In the genomic region with DNA sequence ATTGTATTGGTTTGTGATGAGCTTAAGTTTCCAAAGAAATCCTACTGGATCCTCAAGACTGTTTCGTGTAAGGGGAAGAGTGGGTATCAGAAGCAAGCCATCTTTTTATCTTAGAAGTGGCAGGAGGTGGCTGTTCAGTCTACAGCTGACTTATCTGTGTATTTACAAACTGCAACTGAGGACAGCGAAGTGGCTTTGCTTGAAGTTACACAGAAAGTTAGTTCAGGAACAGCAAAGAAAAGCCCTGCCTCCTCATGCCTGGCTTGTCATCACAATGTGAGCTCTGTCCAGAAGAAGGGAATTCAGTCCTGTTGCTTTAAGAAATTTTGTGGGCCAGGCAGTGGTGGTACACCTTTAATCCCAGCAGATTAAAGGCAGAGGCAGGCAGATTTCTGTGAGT, we compare ENCODE assay signal across 14 mouse cellular contexts.
A peak's percentile ranks its signal among the peaks of the same experiment; 100 is the strongest.
DNase-seq lines count a peak whose midpoint lies in the region; ATAC-seq and TF ChIP-seq lines count a peak whose summit lies in the region.
"Had no signal": no experiment of that assay in that cellular context is flagged by ENCODE, and none has a peak within 500 bp of the region (broad histone marks: within the 10 kb centered on the region; RNA-seq: fewer than 3 reads in every experiment).

No protein-coding gene starts in this region.

- H3K4me3 ChIP-seq in heart, embryonic 10.5 days: no peak overlapping the region
- H3K4me3 ChIP-seq in heart, embryonic 12.5 days: no peak overlapping the region
- H3K4me3 ChIP-seq in limb, embryonic 14.5 days (replicated peaks; ENCODE audit: low read length): no peak overlapping the region
- no peak overlapping the region for H3K4me3 ChIP-seq in stomach, embryonic 16.5 days (replicated peaks; ENCODE audit: low read length)
- H3K4me3 ChIP-seq in hindbrain, embryonic 11.5 days (ENCODE audit: low read depth, low read length): no peak overlapping the region

- no peaks in the 10 kb centered on the region for H3K36me3 ChIP-seq in heart, embryonic 10.5 days
- no peaks in the 10 kb centered on the region for H3K36me3 ChIP-seq in heart, embryonic 12.5 days
- H3K36me3 ChIP-seq in limb, embryonic 14.5 days (ENCODE audit: control insufficient read depth, insufficient read depth, low read length): no peaks in the 10 kb centered on the region
- H3K36me3 ChIP-seq in stomach, embryonic 16.5 days (ENCODE audit: control insufficient read depth, insufficient read depth, low read length): no peaks in the 10 kb centered on the region
- no peaks in the 10 kb centered on the region for H3K36me3 ChIP-seq in hindbrain, embryonic 11.5 days (ENCODE audit: control insufficient read depth, insufficient read depth, low read length)

- peaks cover 55% of the 10 kb centered on the region for H3K4me1 ChIP-seq in heart, embryonic 10.5 days
- H3K4me1 ChIP-seq in heart, embryonic 12.5 days (replicated peaks): peaks cover 48% of the 10 kb centered on the region
- peaks cover 43% of the 10 kb centered on the region for H3K4me1 ChIP-seq in limb, embryonic 14.5 days (ENCODE audit: control insufficient read depth, insufficient read depth, low read length)
- H3K4me1 ChIP-seq in stomach, embryonic 16.5 days (ENCODE audit: control insufficient read depth, insufficient read depth, low read length): peaks cover 35% of the 10 kb centered on the region
- H3K4me1 ChIP-seq in hindbrain, embryonic 11.5 days (replicated peaks; ENCODE audit: control insufficient read depth, insufficient read depth, low read length): peaks cover 7% of the 10 kb centered on the region; the same call in 1 of the 2 replicates

- no peak for ATAC-seq in heart, embryonic 12.5 days (ENCODE audit: insufficient number of reproducible peaks, low FRiP score)
- ATAC-seq in limb, embryonic 14.5 days (ENCODE audit: low FRiP score, low read depth): no peak
- no peak for ATAC-seq in stomach, embryonic 16.5 days (ENCODE audit: insufficient read depth, low FRiP score)
- ATAC-seq in hindbrain, embryonic 11.5 days (ENCODE audit: low FRiP score): no peak

- no peaks in the 10 kb centered on the region for H3K27me3 ChIP-seq in heart, embryonic 10.5 days (ENCODE audit: insufficient read depth, poor library complexity, severe bottlenecking)
- H3K27me3 ChIP-seq in heart, embryonic 12.5 days (replicated peaks): no peaks in the 10 kb centered on the region
- H3K27me3 ChIP-seq in limb, embryonic 14.5 days (ENCODE audit: control insufficient read depth, insufficient read depth, low read length): no peaks in the 10 kb centered on the region
- H3K27me3 ChIP-seq in stomach, embryonic 16.5 days (ENCODE audit: control insufficient read depth, insufficient read depth, low read length): no peaks in the 10 kb centered on the region
- H3K27me3 ChIP-seq in hindbrain, embryonic 11.5 days (ENCODE audit: control insufficient read depth, insufficient read depth, low read length): no peaks in the 10 kb centered on the region

- DNase-seq in heart, embryonic 10.5 days (ENCODE audit: low spot score): no peak
- DNase-seq in spleen, adult 12 weeks (ENCODE audit: low spot score): peak; percentile 49
- no peak for DNase-seq in spleen, postnatal 4 days (ENCODE audit: low spot score in 2 of 2)
- DNase-seq in limb, embryonic 14.5 days (ENCODE audit: low spot score): no peak
- DNase-seq in left cerebral cortex, adult 18-20 months (ENCODE audit: low spot score in 2 of 2): no peak
- no peak for DNase-seq in hindbrain, embryonic 11.5 days (ENCODE audit: low spot score)
- DNase-seq: adrenal gland, adult 2 months; B cell, adult 2 months; cerebellum, adult 2 months; heart, postnatal 36 days; kidney, postnatal 25 days; left cerebral cortex, postnatal 4 days had no signal

- no peak overlapping the region for H3K4me2 ChIP-seq in heart, embryonic 12.5 days
- no peak overlapping the region for H3K4me2 ChIP-seq in limb, embryonic 14.5 days (replicated peaks; ENCODE audit: low read depth, low read length, severe bottlenecking)
- H3K4me2 ChIP-seq in stomach, embryonic 16.5 days (ENCODE audit: low read depth, low read length): no peak overlapping the region
- no peak overlapping the region for H3K4me2 ChIP-seq in hindbrain, embryonic 11.5 days (replicated peaks; ENCODE audit: low read depth, low read length)

- WGBS in heart, embryonic 10.5 days: 55% methylated on average over 2 of the region's 2 CpGs
- 54% methylated on average over 2 of the region's 2 CpGs for WGBS in heart, embryonic 12.5 days
- 90% methylated on average over 2 of the region's 2 CpGs for WGBS in limb, embryonic 14.5 days
- 73% methylated on average over 2 of the region's 2 CpGs for WGBS in stomach, embryonic 16.5 days
- 86% methylated on average over 2 of the region's 2 CpGs for WGBS in hindbrain, embryonic 11.5 days

- no peak overlapping the region for H3K9ac ChIP-seq in heart, embryonic 12.5 days
- H3K9ac ChIP-seq in limb, embryonic 14.5 days (ENCODE audit: low read depth, low read length, severe bottlenecking): no peak overlapping the region
- H3K9ac ChIP-seq in stomach, embryonic 16.5 days (ENCODE audit: low read length): peak overlapping the region; percentile 1; the same call in 1 of the 2 replicates
- H3K9ac ChIP-seq in hindbrain, embryonic 11.5 days (ENCODE audit: low read depth, low read length): no peak overlapping the region

- H3K27ac ChIP-seq in heart, embryonic 10.5 days: peak overlapping the region; percentile 76; the same call in 1 of the 2 replicates
- no peak overlapping the region for H3K27ac ChIP-seq in heart, embryonic 12.5 days (ENCODE audit: poor library complexity, severe bottlenecking)
- H3K27ac ChIP-seq in limb, embryonic 14.5 days (replicated peaks; ENCODE audit: low read depth, low read length): peak overlapping the region; percentile 77; the same call in 1 of the 2 replicates
- H3K27ac ChIP-seq in stomach, embryonic 16.5 days (ENCODE audit: low read length): peak overlapping the region; percentile 93
- H3K27ac ChIP-seq in hindbrain, embryonic 11.5 days (ENCODE audit: low read depth, low read length): no peak overlapping the region

- TF ChIP-seq POLR2A in limb, embryonic 14.5 days (IDR thresholded peaks at IDR 0.05; ENCODE audit: borderline replicate concordance, extremely low read depth, insufficient read depth, insufficient read length): no peak

- no peaks in the 10 kb centered on the region for H3K9me3 ChIP-seq in heart, embryonic 10.5 days
- no peaks in the 10 kb centered on the region for H3K9me3 ChIP-seq in heart, embryonic 12.5 days (replicated peaks)
- H3K9me3 ChIP-seq in limb, embryonic 14.5 days (ENCODE audit: control insufficient read depth, low read length): no peaks in the 10 kb centered on the region
- no peaks in the 10 kb centered on the region for H3K9me3 ChIP-seq in stomach, embryonic 16.5 days (replicated peaks; ENCODE audit: control insufficient read depth, low read length)
- H3K9me3 ChIP-seq in hindbrain, embryonic 11.5 days (ENCODE audit: control insufficient read depth, low read length): no peaks in the 10 kb centered on the region

Comparison
In these comparisons a context has a peak if more than half of its experiments do, and no peak if none do; other contexts are left out.
1. H3K27ac ChIP-seq: peak in heart, embryonic 10.5 days (single experiment), limb, embryonic 14.5 days (single experiment) and stomach, embryonic 16.5 days (single experiment); none in heart, embryonic 12.5 days (single experiment) and hindbrain, embryonic 11.5 days (single experiment).